Mouse (Mus musculus): ENCODE data around the gene Nhp2. TPM values are rescaled to one million over a fixed set of nuclear protein-coding genes. Genes with fewer than 3 reads are reported as not detected.
"Not testable (repeated sequence)": the region's sequence is repeated elsewhere in the genome, so short reads cannot be mapped to it uniquely, and the experiment has no call there.

Gene Nhp2
- polyA plus RNA-seq, 1 experiment from 2014 or later = 211 TPM

- Histone ChIP-seq H3K4me2 (replicated peaks; ENCODE audit: low read depth, low read length) (no peak overlapping the region), H3K4me1 (ENCODE audit: control insufficient read depth, insufficient read depth, low read length) (peaks cover 9% of the 10 kb centered on the region), H3K36me3 (ENCODE audit: control insufficient read depth, insufficient read depth, low read length) (peaks cover 64% of the 10 kb centered on the region), H3K27me3 (ENCODE audit: control insufficient read depth, insufficient read depth, low read length) (no peaks in the 10 kb centered on the region), H3K9ac (ENCODE audit: low read depth, low read length) (no peak overlapping the region), H3K9me3 (ENCODE audit: control insufficient read depth, low read length) (no peaks in the 10 kb centered on the region), H3K27ac (ENCODE audit: low read depth, low read length) (no peak overlapping the region), H3K4me3 (ENCODE audit: low read length) (no peak overlapping the region)
- 78% methylated on average over 5 of the region's 5 CpGs for WGBS
- no peak for ATAC-seq (ENCODE audit: low FRiP score, low TSS enrichment)
These were observed 5.8 kb downstream of the Nhp2 start for GRCm38 (mm10) chr11:51625187-51625820.

- ATAC-seq (ENCODE audit: low FRiP score, low TSS enrichment) = no peak
- WGBS = 91% methylated on average over 9 of the region's 9 CpGs
These were observed 7.9 kb downstream of the Nhp2 start for GRCm38 (mm10) chr11:51627425-51627824.

GRCm38 (mm10) chr11:51627907-51628306, 8.4 kb downstream of the Nhp2 start:
- 88% methylated on average over 8 of the region's 8 CpGs for WGBS
- ATAC-seq (ENCODE audit: low FRiP score, low TSS enrichment) = no peak
- Histone ChIP-seq H3K27me3 (ENCODE audit: control insufficient read depth, insufficient read depth, low read length) (no peaks in the 10 kb centered on the region), H3K4me3 (ENCODE audit: low read length) (no peak overlapping the region), H3K9ac (ENCODE audit: low read depth, low read length) (no peak overlapping the region), H3K9me3 (ENCODE audit: control insufficient read depth, low read length) (no peaks in the 10 kb centered on the region), H3K4me2 (replicated peaks; ENCODE audit: low read depth, low read length) (no peak overlapping the region), H3K4me1 (ENCODE audit: control insufficient read depth, insufficient read depth, low read length) (0 out of 2 replicates have a peak, but pooled peaks cover 5% of the 10 kb centered on the region), H3K27ac (ENCODE audit: low read depth, low read length) (no peak overlapping the region), H3K36me3 (ENCODE audit: control insufficient read depth, insufficient read depth, low read length) (peaks cover 54% of the 10 kb centered on the region)

More at GRCm38 (mm10) chr11:51627425-51627824, 7.9 kb downstream of the Nhp2 start:
- Histone ChIP-seq H3K27me3 (ENCODE audit: control insufficient read depth, insufficient read depth, low read length) (no peaks in the 10 kb centered on the region), H3K27ac (ENCODE audit: low read depth, low read length) (no peak overlapping the region), H3K9ac (ENCODE audit: low read depth, low read length) (no peak overlapping the region), H3K9me3 (ENCODE audit: control insufficient read depth, low read length) (no peaks in the 10 kb centered on the region), H3K36me3 (ENCODE audit: control insufficient read depth, insufficient read depth, low read length) (peaks cover 59% of the 10 kb centered on the region), H3K4me2 (replicated peaks; ENCODE audit: low read depth, low read length) (no peak overlapping the region), H3K4me1 (ENCODE audit: control insufficient read depth, insufficient read depth, low read length) (0 out of 2 replicates have a peak, but pooled peaks cover 3% of the 10 kb centered on the region), H3K4me3 (ENCODE audit: low read length) (no peak overlapping the region)

GRCm38 (mm10) chr11:51629651-51630314, 10.2 kb downstream of the Nhp2 start:
- 79% methylated on average over 15 of the region's 15 CpGs for WGBS
- no peak overlapping the region for H3K9ac ChIP-seq (ENCODE audit: low read depth, low read length)
- no peak overlapping the region for H3K27ac ChIP-seq (ENCODE audit: low read depth, low read length)
- no peak for ATAC-seq (ENCODE audit: low FRiP score, low TSS enrichment)
- no peaks in the 10 kb centered on the region for H3K27me3 ChIP-seq (ENCODE audit: control insufficient read depth, insufficient read depth, low read length)
- no peaks in the 10 kb centered on the region for H3K9me3 ChIP-seq (ENCODE audit: control insufficient read depth, low read length)
- H3K4me3 ChIP-seq (ENCODE audit: low read length) = no peak overlapping the region
- no peak overlapping the region for H3K4me2 ChIP-seq (replicated peaks; ENCODE audit: low read depth, low read length)
- 0 out of 2 replicates have a peak, but pooled peaks cover 5% of the 10 kb centered on the region for H3K4me1 ChIP-seq (ENCODE audit: control insufficient read depth, insufficient read depth, low read length)
- H3K36me3 ChIP-seq (ENCODE audit: control insufficient read depth, insufficient read depth, low read length) = peaks cover 36% of the 10 kb centered on the region

- no peak overlapping the region for H3K4me3 ChIP-seq (ENCODE audit: low read length)
- ATAC-seq (ENCODE audit: low FRiP score, low TSS enrichment) = no peak
- no peaks in the 10 kb centered on the region for H3K9me3 ChIP-seq (ENCODE audit: control insufficient read depth, low read length)
- peaks cover 14% of the 10 kb centered on the region for H3K36me3 ChIP-seq (ENCODE audit: control insufficient read depth, insufficient read depth, low read length)
- H3K27me3 ChIP-seq (ENCODE audit: control insufficient read depth, insufficient read depth, low read length) = no peaks in the 10 kb centered on the region
- no peak overlapping the region for H3K9ac ChIP-seq (ENCODE audit: low read depth, low read length)
- 70% methylated on average over 6 of the region's 6 CpGs for WGBS
- H3K27ac ChIP-seq (ENCODE audit: low read depth, low read length) = peak overlapping the region; percentile 53
- peaks cover 9% of the 10 kb centered on the region; the same call in 1 of the 2 replicates for H3K4me1 ChIP-seq (ENCODE audit: control insufficient read depth, insufficient read depth, low read length)
- no peak overlapping the region for H3K4me2 ChIP-seq (replicated peaks; ENCODE audit: low read depth, low read length)
These were observed 12.7 kb downstream of the Nhp2 start for GRCm38 (mm10) chr11:51632130-51632753.

DNA sequence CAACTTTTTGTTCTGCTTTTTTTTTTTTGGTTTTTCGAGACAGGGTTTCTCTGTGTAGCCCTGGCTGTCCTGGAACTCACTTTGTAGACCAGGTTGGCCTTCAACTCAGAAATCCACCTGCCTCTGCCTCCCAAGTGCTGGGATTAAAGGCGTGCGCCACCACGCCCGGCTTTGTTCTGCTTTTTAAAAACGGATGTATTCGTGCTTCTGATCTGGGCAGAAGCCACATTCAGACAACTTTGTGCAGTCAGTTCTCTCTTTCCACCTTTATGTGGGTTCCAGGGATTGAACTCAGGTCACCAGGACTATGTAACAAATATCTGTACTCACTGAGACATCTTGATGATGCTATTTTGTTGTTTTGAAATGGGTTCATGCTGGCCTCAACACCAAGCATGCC, 13.7 kb downstream of the Nhp2 start:
- not testable (repeated sequence) for H3K9ac ChIP-seq (ENCODE audit: low read depth, low read length); ATAC-seq (ENCODE audit: low FRiP score, low TSS enrichment); H3K27ac ChIP-seq (ENCODE audit: low read depth, low read length); H3K9me3 ChIP-seq (ENCODE audit: control insufficient read depth, low read length); H3K27me3 ChIP-seq (ENCODE audit: control insufficient read depth, insufficient read depth, low read length); H3K36me3 ChIP-seq (ENCODE audit: control insufficient read depth, insufficient read depth, low read length); H3K4me2 ChIP-seq (replicated peaks; ENCODE audit: low read depth, low read length); H3K4me3 ChIP-seq (ENCODE audit: low read length)
- WGBS = 92% methylated on average over 7 of the region's 7 CpGs
- H3K4me1 ChIP-seq (ENCODE audit: control insufficient read depth, insufficient read depth, low read length) = peaks cover 15% of the 10 kb centered on the region; the same call in 1 of the 2 replicates

- no peak overlapping the region for H3K4me3 ChIP-seq (ENCODE audit: low read length)
- ATAC-seq (ENCODE audit: low FRiP score, low TSS enrichment) = no peak
- H3K36me3 ChIP-seq (ENCODE audit: control insufficient read depth, insufficient read depth, low read length) = peaks cover 4% of the 10 kb centered on the region; the same call in 1 of the 2 replicates
- no peak overlapping the region for H3K4me2 ChIP-seq (replicated peaks; ENCODE audit: low read depth, low read length)
- no peaks in the 10 kb centered on the region for H3K27me3 ChIP-seq (ENCODE audit: control insufficient read depth, insufficient read depth, low read length)
- 90% methylated on average over 3 of the region's 3 CpGs for WGBS
- no peak overlapping the region for H3K27ac ChIP-seq (ENCODE audit: low read depth, low read length)
- H3K9ac ChIP-seq (ENCODE audit: low read depth, low read length) = no peak overlapping the region
- H3K9me3 ChIP-seq (ENCODE audit: control insufficient read depth, low read length) = no peaks in the 10 kb centered on the region
- H3K4me1 ChIP-seq (ENCODE audit: control insufficient read depth, insufficient read depth, low read length) = peaks cover 20% of the 10 kb centered on the region; the same call in 1 of the 2 replicates
These were observed 14.2 kb downstream of the Nhp2 start for GRCm38 (mm10) chr11:51633721-51634120.

GRCm38 (mm10) chr11:51635127-51635524, 15.6 kb downstream of the Nhp2 start:
- peaks cover 20% of the 10 kb centered on the region; the same call in 1 of the 2 replicates for H3K4me1 ChIP-seq (ENCODE audit: control insufficient read depth, insufficient read depth, low read length)
- H3K27me3 ChIP-seq (ENCODE audit: control insufficient read depth, insufficient read depth, low read length) = no peaks in the 10 kb centered on the region
- peak overlapping the region; percentile 57 for H3K4me2 ChIP-seq (replicated peaks; ENCODE audit: low read depth, low read length)
- peak overlapping the region; percentile 51; the same call in 1 of the 2 replicates for H3K27ac ChIP-seq (ENCODE audit: low read depth, low read length)
- no peak for ATAC-seq (ENCODE audit: low FRiP score, low TSS enrichment)
- no peaks in the 10 kb centered on the region for H3K36me3 ChIP-seq (ENCODE audit: control insufficient read depth, insufficient read depth, low read length)
- WGBS = 19% methylated on average over 6 of the region's 6 CpGs
- peak overlapping the region; percentile 71 for H3K4me3 ChIP-seq (ENCODE audit: low read length)
- peak overlapping the region; percentile 75 for H3K9ac ChIP-seq (ENCODE audit: low read depth, low read length)
- no peaks in the 10 kb centered on the region for H3K9me3 ChIP-seq (ENCODE audit: control insufficient read depth, low read length)

All from kidney, embryonic 14.5 days (tissue).